Mouse (Mus musculus) CH12.LX (cell line): ENCODE measurements around the gene Cirbp. TPM values are rescaled to one million over a fixed set of nuclear protein-coding genes. Genes with fewer than 3 reads are reported as not detected.

Source experiments
- DNase-seq: peaks from one replicate; pipeline ENCODE4 v3.0.0-alpha.2; 2013; ENCODE audit errors: extremely low read depth
- H3K27ac ChIP-seq: 2 replicates; pipeline ENCODE4 v1.5.1; 2012; ENCODE audit warnings: low read depth, mild to moderate bottlenecking, control low read depth, moderate library complexity; ENCODE audit not compliant: insufficient read depth
- H3K27me3 ChIP-seq: replicated peaks from 2 replicates; pipeline ENCODE3; 2012; ENCODE audit warnings: inconsistent platforms
- H3K36me3 ChIP-seq, 2 experiments: replicated peaks in 1 of 2; 2 replicates each; pipeline versions ENCODE3 to v1.6.1; 2012; ENCODE audit warnings: inconsistent platforms in 1 of 2, low read length in 1 of 2, mild to moderate bottlenecking in 1 of 2, mixed read lengths in 1 of 2, moderate library complexity in 1 of 2; ENCODE audit not compliant: control insufficient read depth in 1 of 2, insufficient read depth in 1 of 2
- H3K4me1 ChIP-seq, 2 experiments: 2 replicates each; pipeline ENCODE4 v1.6.1; 2012; ENCODE audit warnings: inconsistent platforms in 1 of 2, moderate library complexity in 1 of 2; ENCODE audit not compliant: insufficient read depth in 2 of 2, control insufficient read depth in 1 of 2
- H3K4me2 ChIP-seq: 2 replicates; pipeline ENCODE4 v1.6.1; 2012; ENCODE audit warnings: low read depth, mild to moderate bottlenecking, control low read depth; ENCODE audit not compliant: poor library complexity, insufficient read depth, severe bottlenecking
- H3K4me3 ChIP-seq, 3 experiments: fragments of 150-350 bp in 1 of 3; sonication (generic) in 1 of 3; replicated peaks in 1 of 3; 2 replicates each; pipeline versions ENCODE3 to v1.5.1; 2011 to 2012; ENCODE audit warnings: low read depth in 2 of 3, low read length in 2 of 3, mild to moderate bottlenecking in 2 of 3, moderate library complexity in 2 of 3, control low read depth in 1 of 3, improper control_type of control experiment in 1 of 3, inconsistent platforms in 1 of 3, mixed read lengths in 1 of 3; ENCODE audit not compliant: poor library complexity in 1 of 3
- H3K79me2 ChIP-seq: replicated peaks from 2 replicates; pipeline ENCODE4 v1.6.1; 2012; ENCODE audit warnings: mild to moderate bottlenecking, moderate library complexity; ENCODE audit not compliant: control insufficient read depth, poor library complexity, insufficient read depth, severe bottlenecking; ENCODE audit errors: extremely low read depth
- H3K9ac ChIP-seq: 2 replicates; pipeline ENCODE4 v1.6.1; 2012; ENCODE audit warnings: low read depth, mild to moderate bottlenecking, control low read depth, moderate library complexity; ENCODE audit not compliant: insufficient read depth
- H3K9me3 ChIP-seq: replicated peaks from 2 replicates; pipeline ENCODE3; 2012; ENCODE audit warnings: low read length, inconsistent platforms, mixed read lengths
- CHD1 ChIP-seq: IDR thresholded peaks from 2 replicates; pipeline ENCODE4 v1.6.1; 2012; ENCODE audit warnings: low read depth, low read length, improper control_type of control experiment, inconsistent platforms
- CHD2 ChIP-seq: IDR thresholded peaks from 2 replicates; pipeline ENCODE4 v1.6.1; 2011; ENCODE audit warnings: low read length, improper control_type of control experiment
- CTCF ChIP-seq, 2 experiments: IDR thresholded peaks in 1 of 2; conservative IDR thresholded peaks in 1 of 2; 2 replicates each; pipeline ENCODE4 v1.5.1; 2011 to 2012; ENCODE audit warnings: low read depth in 2 of 2, low read length in 2 of 2, improper control_type of control experiment in 1 of 2, inconsistent platforms in 1 of 2, mild to moderate bottlenecking in 1 of 2, moderate library complexity in 1 of 2
- E2F4 ChIP-seq: IDR thresholded peaks from 2 replicates; pipeline ENCODE4 v1.6.1; 2011; ENCODE audit warnings: low read depth, low read length, improper control_type of control experiment; ENCODE audit not compliant: insufficient replicate concordance
- EP300 ChIP-seq: IDR thresholded peaks from 2 replicates; pipeline ENCODE4 v1.6.1; 2011; ENCODE audit warnings: low read length, improper control_type of control experiment
- IRF4 ChIP-seq: IDR thresholded peaks from 2 replicates; pipeline ENCODE4 v1.6.1; 2014; ENCODE audit warnings: low read depth, mild to moderate bottlenecking, inconsistent platforms, low read length, improper control_type of control experiment
- JUN ChIP-seq: IDR thresholded peaks from 2 replicates; pipeline ENCODE4 v1.6.1; 2011; ENCODE audit warnings: low read depth, mild to moderate bottlenecking, low read length, improper control_type of control experiment, moderate library complexity; ENCODE audit not compliant: insufficient read depth
- MAFK ChIP-seq: IDR thresholded peaks from 2 replicates; pipeline ENCODE4 v1.6.1; 2011; ENCODE audit warnings: low read length, improper control_type of control experiment; ENCODE audit not compliant: insufficient replicate concordance
- MAX ChIP-seq: IDR thresholded peaks from 2 replicates; pipeline ENCODE4 v1.6.1; 2011; ENCODE audit warnings: low read length, improper control_type of control experiment
- MAZ ChIP-seq: IDR thresholded peaks from 2 replicates; pipeline ENCODE4 v1.6.1; 2012; ENCODE audit warnings: low read depth, mild to moderate bottlenecking, inconsistent platforms, low read length, improper control_type of control experiment, moderate library complexity
- MEF2A ChIP-seq: IDR thresholded peaks from 2 replicates; pipeline ENCODE4 v1.6.1; 2014; ENCODE audit warnings: low read depth, mild to moderate bottlenecking, inconsistent platforms, low read length, improper control_type of control experiment, borderline replicate concordance
- MXI1 ChIP-seq: IDR thresholded peaks from 2 replicates; pipeline ENCODE4 v1.6.1; 2011; ENCODE audit warnings: mild to moderate bottlenecking, low read depth, low read length, improper control_type of control experiment
- MYC ChIP-seq: IDR thresholded peaks from 2 replicates; pipeline ENCODE4 v1.6.1; 2011; ENCODE audit warnings: low read depth, mild to moderate bottlenecking, improper control_type of control experiment, low read length
- NELFE ChIP-seq: IDR thresholded peaks from 2 replicates; pipeline ENCODE4 v1.6.1; 2011; ENCODE audit warnings: low read depth, low read length, improper control_type of control experiment
- NRF1 ChIP-seq: IDR thresholded peaks from 2 replicates; pipeline ENCODE4 v1.6.1; 2014; ENCODE audit warnings: low read depth, mild to moderate bottlenecking, inconsistent platforms, low read length, improper control_type of control experiment, moderate library complexity
- PAX5 ChIP-seq: IDR thresholded peaks from 2 replicates; pipeline ENCODE4 v1.6.1; 2012; ENCODE audit warnings: low read length, inconsistent platforms, mixed read lengths
- TCF12 ChIP-seq: IDR thresholded peaks from 2 replicates; pipeline ENCODE4 v1.6.1; 2014; ENCODE audit warnings: low read depth, mild to moderate bottlenecking, inconsistent platforms, low read length, improper control_type of control experiment
- UBTF ChIP-seq: IDR thresholded peaks from 2 replicates; pipeline ENCODE4 v1.6.1; 2012; ENCODE audit warnings: low read depth, mild to moderate bottlenecking, inconsistent platforms, low read length, improper control_type of control experiment, moderate library complexity
- ZC3H11A ChIP-seq: IDR thresholded peaks from 2 replicates; pipeline ENCODE4 v1.6.1; 2012; ENCODE audit warnings: low read depth, mild to moderate bottlenecking, inconsistent platforms, low read length, improper control_type of control experiment
- ZNF384 ChIP-seq: IDR thresholded peaks from 2 replicates; pipeline ENCODE4 v1.6.1; 2012; ENCODE audit warnings: low read depth, low read length, improper control_type of control experiment, inconsistent platforms
- dilution Hi-C: fragments of 300-500 bp; cut with MboI; formaldehyde crosslinking; loops from 2 replicates; pipeline ENCODE4 v1.14.3; 2020; ENCODE audit warnings: low sequenced_read_pairs; ENCODE audit not compliant: extremely low pct_unique_long_range_greater_than_20kb, extremely low pct_ligation_motif_present
- in situ Hi-C: fragments of 300-500 bp; cut with MboI; formaldehyde crosslinking; loops from 3 replicates; pipeline ENCODE4 v1.14.3; 2019; ENCODE audit warnings: low sequenced_read_pairs, low pct_ligation_motif_present, low pct_unique_long_range_greater_than_20kb, mixed read lengths
- polyA plus RNA-seq: library from polyadenylated mRNA; unstranded; fragments of >175 nt; gene quantifications from 2 replicates; pipeline ENCODE4 v1.2.1, GENCODE M21; 2012; ENCODE audit warnings: low read depth; ENCODE audit not compliant: insufficient read length
- total RNA-seq, 2 experiments: library from RNA; depleted of rRNA; stranded (reverse); fragments of 300-350 nt in 1 of 2; fragments of >200 nt in 1 of 2; gene quantifications; 2 replicates each; pipeline ENCODE4 v1.2.3; 2012 to 2014

Cirbp gene
- total and polyA plus RNA-seq, 3 experiments, result 27.0 to 40.2 (median 34.4) TPM

- dilution Hi-C loops (no loop called here), in situ Hi-C loops (loop anchor here (5.0 kb wide), 2 partner anchors 68 to 168 kb away; partner anchors contain the start of genes Adamtsl5 and Ndufs7)
- no peaks in the 10 kb centered on the region for H3K79me2 ChIP-seq
- H3K4me1 ChIP-seq, result peaks cover 24 to 48% of the 10 kb centered on the region in 2 experiments
- H3K4me2 ChIP-seq, result peak within 1 kb of the TSS; percentile 72
- DNase-seq, result no peak
- peaks cover 54% of the 10 kb centered on the region for H3K27me3 ChIP-seq
- peaks cover 2 to 18% of the 10 kb centered on the region in 2 experiments for H3K36me3 ChIP-seq
- no peaks in the 10 kb centered on the region for H3K9me3 ChIP-seq
- H3K9ac ChIP-seq, result peak within 1 kb of the TSS; percentile 37
- peak in 1 of 2 experiments; percentile 23; a peak in 2 of 4 replicates for TF ChIP-seq CTCF (conservative IDR thresholded peaks at IDR 0.05 in 1 of 2, IDR thresholded peaks at IDR 0.05 in 1 of 2; ENCODE audit: low read depth in 2 of 2, low read length in 2 of 2)
- TF ChIP-seq UBTF, result peak; percentile 67; the same call in 1 of the 2 replicates
- no peak for TF ChIP-seq MYC
- no peak for TF ChIP-seq CHD2
- TF ChIP-seq MXI1, result no peak
- no peak for TF ChIP-seq JUN
- peak; percentile 69 for TF ChIP-seq NRF1
- 0 out of 2 replicates have a peak, but pooled peaks have one; percentile 28 for TF ChIP-seq TCF12
- 0 out of 2 replicates have a peak, but pooled peaks have one; percentile 17 for TF ChIP-seq MEF2A
- H3K4me3 ChIP-seq, result peak within 1 kb of the TSS; percentile 34 to 58 (median 41)
- peak within 1 kb of the TSS; percentile 31; the same call in 1 of the 2 replicates for H3K27ac ChIP-seq
Measured at GRCm38 (mm10) chr10:80179068-80180051, 13.6 kb downstream of the Cirbp start, which contains the start of gene Efna2. Efna2 (plus strand) TSS chr10:80179482.

- Histone ChIP-seq H3K4me3 (no peak overlapping the region), H3K4me2 (peak overlapping the region; percentile 72; the same call in 1 of the 2 replicates), H3K27ac (no peak overlapping the region), H3K4me1 (peaks cover 19 to 39% of the 10 kb centered on the region in 2 experiments), H3K27me3 (peaks cover 57% of the 10 kb centered on the region), H3K9me3 (no peaks in the 10 kb centered on the region), H3K9ac (no peak overlapping the region), H3K36me3 (peaks cover 2 to 12% of the 10 kb centered on the region in 2 experiments), H3K79me2 (no peaks in the 10 kb centered on the region)
- in situ Hi-C loops (no loop called here), dilution Hi-C loops (no loop called here)
- DNase-seq, result no peak
- no peak for TF ChIP-seq EP300
- no peak for TF ChIP-seq MAX
- TF ChIP-seq PAX5, result no peak
- TF ChIP-seq MYC, result no peak
- TF ChIP-seq E2F4, result no peak
- TF ChIP-seq CTCF (conservative IDR thresholded peaks at IDR 0.05 in 1 of 2, IDR thresholded peaks at IDR 0.05 in 1 of 2; ENCODE audit: low read depth in 2 of 2, low read length in 2 of 2), result no peak
- TF ChIP-seq NRF1, result no peak
- TF ChIP-seq MAZ, result no peak
- TF ChIP-seq MXI1, result no peak
- no peak for TF ChIP-seq CHD1
- no peak for TF ChIP-seq MEF2A
- TF ChIP-seq ZC3H11A, result no peak
- TF ChIP-seq NELFE, result no peak
- no peak for TF ChIP-seq MAFK
- no peak for TF ChIP-seq IRF4
- TF ChIP-seq ZNF384, result no peak
Measured at GRCm38 (mm10) chr10:80180288-80180687, 14.5 kb downstream of the Cirbp start.
